Mouse (Mus musculus) ZHBTc4 (cell line): ENCODE measurements at regions not wholly inside any gene's neighbourhood (a gene's known extent, or its start where the extent isn't known, plus 50 kb on each side); places are given as distances from the start of the nearest gene placed in this dataset.
A peak's percentile ranks its signal among the peaks of the same experiment; 100 is the strongest.

Source experiments
- DNase-seq: peaks from one replicate; pipeline ENCODE4 v3.0.0-alpha.2; 2011; ENCODE audit warnings: low read depth, low spot score

- no peak for DNase-seq
Measured at GRCm38 (mm10) chr15:11573496-11573895, 174.0 kb upstream of the Tars start.

DNA sequence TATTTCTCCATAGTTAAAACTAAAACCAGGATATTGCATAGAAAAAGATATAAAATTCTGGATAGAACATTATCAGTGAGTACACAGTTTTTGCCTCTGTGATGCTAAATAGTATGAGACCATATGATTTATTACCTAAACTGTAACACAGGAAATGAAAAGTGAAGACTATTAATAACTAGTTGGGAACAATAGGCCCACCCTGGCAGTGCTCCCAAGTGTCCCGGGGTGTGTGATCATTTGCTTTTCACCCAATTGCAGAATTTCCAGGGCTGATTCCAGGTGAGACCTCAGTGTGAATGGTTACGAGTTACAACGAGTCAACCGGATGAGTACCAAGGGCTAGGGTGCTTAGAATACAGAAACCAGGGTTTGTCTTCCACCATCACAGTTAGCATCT is 172.6 kb upstream of the Tars start:
- DNase-seq, result no peak

- DNase-seq, result peak; percentile 8
Measured at GRCm38 (mm10) chr15:11565503-11566031, 166.1 kb upstream of the Tars start.

DNA sequence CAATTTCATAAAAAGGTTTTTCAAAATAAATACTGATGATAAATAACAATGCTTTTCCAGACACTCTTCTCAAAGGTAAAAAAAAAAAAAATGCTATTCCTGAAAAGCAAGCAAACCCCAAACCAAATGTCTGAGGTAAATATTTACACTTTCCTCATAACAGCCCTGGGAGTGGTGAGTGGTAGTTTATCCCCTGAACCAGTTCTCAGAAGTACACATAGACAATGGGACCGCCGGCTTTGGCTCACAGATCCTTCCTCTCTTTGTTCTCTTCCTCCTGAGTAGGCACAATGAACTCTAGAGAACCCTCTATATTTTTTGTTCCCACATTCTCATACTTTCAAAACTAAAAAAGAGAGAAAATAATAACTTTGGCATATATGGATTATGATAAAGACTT is 153.1 kb upstream of the Tars start:
- DNase-seq, result no peak

- DNase-seq, result no peak
Measured at GRCm38 (mm10) chr15:11552110-11552509, 152.6 kb upstream of the Tars start.

DNA sequence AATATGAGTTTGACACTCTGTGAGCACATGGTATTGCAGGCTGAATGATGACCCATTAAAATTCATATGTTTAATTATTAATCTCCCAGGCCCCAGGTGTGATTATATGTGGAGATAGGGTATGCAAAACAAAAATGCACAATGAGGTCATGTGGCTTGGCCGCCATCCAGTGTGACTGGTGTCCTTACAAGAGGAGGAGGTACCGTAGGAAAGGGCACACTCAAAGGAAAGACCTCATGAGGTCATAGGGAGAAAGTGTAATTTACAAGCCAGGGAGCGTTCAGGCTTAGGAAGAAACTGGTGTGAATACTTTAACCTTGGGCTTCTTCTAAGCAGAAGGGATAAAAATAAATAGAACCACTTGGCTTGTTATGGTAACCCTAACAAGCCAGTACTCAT is 140.0 kb upstream of the Tars start:
- no peak for DNase-seq

DNA sequence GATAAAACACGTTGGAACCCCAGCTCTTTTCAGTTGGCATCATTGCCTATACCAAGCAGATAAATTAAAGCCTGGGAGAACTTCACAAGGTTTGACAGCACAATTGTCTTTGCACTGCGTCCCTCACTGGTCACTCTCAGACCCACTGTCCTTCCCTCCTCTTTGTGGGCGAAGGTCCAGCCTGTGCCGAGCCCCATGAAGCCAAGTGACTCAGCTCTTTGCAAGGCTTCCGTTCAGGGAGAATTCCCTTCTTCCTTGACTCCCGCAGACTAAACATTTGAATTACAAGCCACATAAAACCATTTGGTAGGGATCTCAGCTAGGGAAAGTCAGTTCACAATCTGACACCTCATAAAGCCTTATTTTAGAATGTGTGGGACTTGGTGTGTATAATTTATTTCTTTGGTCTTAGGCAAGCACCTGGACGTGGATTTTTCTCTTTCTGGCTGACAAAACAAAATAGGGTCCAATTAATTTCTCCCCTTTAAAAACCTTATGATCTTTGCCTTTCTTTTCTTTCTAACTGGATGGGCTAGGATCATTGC is 136.7 kb upstream of the Tars start:
- no peak for DNase-seq

- DNase-seq, result no peak
Measured at GRCm38 (mm10) chr15:11534404-11535251, 135.2 kb upstream of the Tars start.

DNA sequence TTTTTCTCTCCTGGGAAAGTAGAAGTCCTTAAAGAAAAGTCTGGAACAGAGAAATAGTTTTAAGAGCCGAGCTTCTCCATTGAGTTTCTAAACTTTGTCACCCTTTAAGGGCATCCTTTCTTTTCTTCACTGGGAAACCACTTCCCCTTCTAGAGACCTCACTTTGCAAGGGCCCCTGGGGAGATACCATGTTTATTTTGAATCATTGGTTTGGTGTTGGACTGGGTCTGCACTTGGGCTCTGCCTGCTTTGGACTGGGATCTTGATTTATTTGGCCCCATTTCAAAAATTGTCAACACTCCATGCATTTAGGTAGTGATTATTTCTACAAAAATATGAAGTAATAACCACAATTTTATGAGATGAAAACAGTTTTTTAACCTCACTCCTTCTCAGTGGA is 134.2 kb upstream of the Tars start:
- DNase-seq, result no peak

- no peak for DNase-seq
Measured at GRCm38 (mm10) chr15:11533002-11533610, 133.6 kb upstream of the Tars start.

GRCm38 (mm10) chr15:11532536-11532935 is 133.1 kb upstream of the Tars start:
- DNase-seq, result no peak

GRCm38 (mm10) chr15:11529819-11530810 is 130.7 kb upstream of the Tars start:
- DNase-seq, result no peak

DNA sequence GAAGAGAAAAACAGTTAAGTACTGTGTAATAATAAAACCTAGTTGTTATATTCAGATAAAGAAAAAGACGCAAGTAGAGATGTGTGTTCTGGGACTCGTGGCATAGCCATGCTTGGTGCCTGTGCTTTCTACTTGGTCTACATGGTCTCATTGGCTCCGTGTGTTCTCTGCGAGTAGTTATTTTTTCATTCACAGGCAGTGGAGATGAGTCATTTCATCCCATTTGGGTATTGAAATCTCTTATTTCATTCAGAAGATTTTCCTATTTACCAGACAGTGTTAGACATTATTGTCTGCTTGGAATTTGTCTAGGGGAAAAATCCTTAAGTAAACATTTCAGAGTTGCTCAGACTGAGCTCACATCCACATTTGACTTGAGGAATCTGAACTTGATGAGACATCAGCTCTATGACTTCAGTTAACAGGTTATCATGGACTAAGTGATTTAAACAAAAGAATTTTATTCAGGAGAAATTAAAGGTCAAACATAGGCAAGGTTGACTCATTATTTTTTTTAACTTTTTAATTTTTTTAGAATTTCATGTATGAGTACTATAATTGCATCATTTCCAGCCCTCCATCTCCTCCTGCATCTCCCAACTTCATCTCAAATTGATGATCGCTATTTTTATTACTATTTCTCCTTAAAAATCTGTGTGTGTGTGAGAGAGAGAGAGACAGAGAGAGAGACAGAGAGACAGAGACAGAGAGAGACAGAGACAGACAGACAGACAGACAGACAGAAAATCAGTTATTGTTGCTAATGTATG is 125.1 kb upstream of the Tars start:
- DNase-seq, result no peak

GRCm38 (mm10) chr15:11518565-11518964 is 119.1 kb upstream of the Tars start:
- no peak for DNase-seq

DNA sequence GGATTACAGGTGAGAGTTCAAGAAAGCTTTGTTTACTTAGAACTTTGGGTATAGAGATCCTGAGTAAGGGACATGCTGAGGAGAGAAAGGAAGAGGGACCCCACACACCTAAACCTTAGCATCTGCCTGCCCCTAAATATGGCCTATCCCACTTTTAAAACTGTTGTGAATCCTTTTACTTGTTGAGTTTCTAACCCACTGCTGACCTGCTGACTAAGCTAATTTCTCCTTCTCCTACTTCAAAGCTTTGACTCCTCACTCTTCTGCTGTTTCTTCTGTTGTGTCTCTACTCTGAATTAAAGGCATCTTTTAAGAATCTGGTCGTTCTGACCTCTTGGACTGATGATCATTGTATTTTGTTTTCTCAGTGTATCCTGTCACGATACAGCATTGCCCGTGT is 118.4 kb upstream of the Tars start:
- DNase-seq, result no peak

GRCm38 (mm10) chr15:11505076-11505639 is 105.7 kb upstream of the Tars start:
- no peak for DNase-seq

- no peak for DNase-seq
Measured at GRCm38 (mm10) chr15:11496436-11496835, 97.0 kb upstream of the Tars start.

DNA sequence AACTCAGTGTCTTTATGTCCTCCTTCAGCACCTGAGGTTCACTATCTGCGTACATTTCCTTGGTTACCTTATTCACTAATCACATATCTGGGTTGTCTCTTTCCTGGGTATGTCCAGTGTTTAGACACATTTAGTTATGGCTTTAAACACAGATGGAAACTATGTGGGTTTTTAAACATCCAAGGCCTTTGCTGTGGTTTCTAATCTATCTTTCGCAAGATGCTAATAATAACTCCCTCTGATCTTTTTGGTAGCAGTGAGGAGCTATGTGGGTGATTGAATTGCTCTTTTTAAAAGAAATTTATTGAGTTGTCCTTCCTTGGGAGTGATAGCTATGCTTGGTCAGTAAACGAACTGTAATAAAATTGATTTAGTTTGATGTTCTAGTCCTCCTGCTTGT is 89.7 kb upstream of the Tars start:
- DNase-seq, result no peak

DNA sequence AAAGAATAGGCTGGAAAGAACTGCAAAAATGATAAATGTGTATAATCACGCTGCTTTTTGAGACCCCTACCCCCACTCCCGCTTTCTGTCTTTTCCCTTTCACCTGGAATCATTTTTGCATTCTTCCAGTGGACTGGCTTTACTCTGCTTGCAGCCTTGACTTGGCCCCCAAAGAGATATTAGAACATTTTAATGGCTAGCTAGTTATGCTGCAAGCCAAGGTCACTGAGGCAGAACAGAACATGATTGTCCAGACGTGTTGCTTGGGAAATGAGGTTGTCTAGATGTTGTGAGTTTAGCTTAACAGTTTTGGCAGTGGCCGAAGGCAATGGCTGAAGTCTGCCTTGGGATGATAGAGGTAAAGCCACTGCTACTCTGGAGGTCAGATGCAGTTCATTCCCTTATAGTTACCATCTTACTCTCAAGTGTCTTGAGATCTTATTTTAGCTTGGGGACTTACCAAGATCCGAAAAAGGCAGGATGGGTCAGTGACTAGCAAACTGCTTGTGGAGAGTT is 87.9 kb upstream of the Tars start:
- DNase-seq, result no peak

DNA sequence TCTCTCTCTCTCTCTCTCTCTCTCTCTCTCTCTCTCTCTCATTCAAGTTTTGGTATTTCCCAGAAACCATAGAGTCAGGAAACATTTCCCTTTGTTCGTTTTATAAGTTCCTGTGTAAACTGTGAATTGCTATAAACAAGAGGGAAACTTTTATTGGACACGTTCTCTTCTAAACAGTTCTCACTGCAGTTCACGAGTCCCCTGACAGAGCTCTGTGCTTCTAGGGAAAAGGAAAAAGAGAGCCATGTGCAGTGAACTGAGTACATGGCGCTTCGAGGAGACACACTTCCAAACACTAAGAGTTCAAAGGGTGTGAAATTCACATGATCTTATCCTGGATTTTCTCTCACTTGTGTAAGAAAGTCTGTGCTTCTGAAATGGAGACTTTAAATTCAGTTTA is 84.5 kb upstream of the Tars start:
- DNase-seq, result no peak
